In genomic region chr1:189921818-189922592, GRCm38 (mm10) we compare ENCODE assay signal across 8 mouse cellular contexts. TPM values are rescaled to one million over a fixed set of nuclear protein-coding genes. Genes with fewer than 3 reads are reported as not detected.
A peak's percentile ranks its signal among the peaks of the same experiment; 100 is the strongest.
DNase-seq lines count a peak whose midpoint lies in the region; ATAC-seq and TF ChIP-seq lines count a peak whose summit lies in the region.

Smyd2 (minus strand) TSS chr1:189922363.

- peak within 1 kb of the TSS; percentile 87 for H3K9ac ChIP-seq in embryonic facial prominence, embryonic 13.5 days
- H3K9ac ChIP-seq in heart, adult 2 months (ENCODE audit: low read depth, low read length), result peak within 1 kb of the TSS; percentile 98
- H3K9ac ChIP-seq in limb, embryonic 13.5 days, result peak within 1 kb of the TSS; percentile 86
- H3K9ac ChIP-seq in midbrain, embryonic 14.5 days (replicated peaks; ENCODE audit: low read length), result peak within 1 kb of the TSS; percentile 84

- ATAC-seq in embryonic facial prominence, embryonic 13.5 days (ENCODE audit: insufficient number of reproducible peaks, insufficient read depth, low FRiP score, low TSS enrichment, low read depth), result peak; percentile 76
- peak; percentile 88 for ATAC-seq in limb, embryonic 13.5 days (ENCODE audit: low FRiP score, low read depth)
- ATAC-seq in midbrain, embryonic 14.5 days (ENCODE audit: low FRiP score, low TSS enrichment), result peak; percentile 92

- H3K4me1 ChIP-seq in embryonic facial prominence, embryonic 13.5 days, result peaks cover 42% of the 10 kb centered on the region
- peaks cover 9% of the 10 kb centered on the region for H3K4me1 ChIP-seq in heart, adult 2 months (ENCODE audit: control insufficient read depth, insufficient read depth, low read length)
- H3K4me1 ChIP-seq in kidney, adult 2 months (ENCODE audit: control insufficient read depth, insufficient read depth, low read length), result peaks cover 5% of the 10 kb centered on the region; the same call in 1 of the 2 replicates
- H3K4me1 ChIP-seq in limb, embryonic 13.5 days, result peaks cover 35% of the 10 kb centered on the region
- peaks cover 16% of the 10 kb centered on the region; the same call in 1 of the 2 replicates for H3K4me1 ChIP-seq in midbrain, embryonic 14.5 days (ENCODE audit: control insufficient read depth, insufficient read depth, low read length)

- intact Hi-C loops in heart, adult 2 months (cut with DNase I), result no loop called here

- 0 out of 2 replicates have a peak, but pooled peaks cover 5% of the 10 kb centered on the region for H3K27me3 ChIP-seq in embryonic facial prominence, embryonic 13.5 days
- no peaks in the 10 kb centered on the region for H3K27me3 ChIP-seq in heart, adult 2 months (ENCODE audit: control insufficient read depth, insufficient read depth, low read length)
- H3K27me3 ChIP-seq in kidney, adult 2 months (replicated peaks; ENCODE audit: control insufficient read depth, insufficient read depth, low read length), result no peaks in the 10 kb centered on the region
- H3K27me3 ChIP-seq in limb, embryonic 13.5 days, result 0 out of 2 replicates have a peak, but pooled peaks cover 5% of the 10 kb centered on the region
- H3K27me3 ChIP-seq in midbrain, embryonic 14.5 days (ENCODE audit: control insufficient read depth, insufficient read depth, low read length), result no peaks in the 10 kb centered on the region

- no peaks in the 10 kb centered on the region for H3K36me3 ChIP-seq in embryonic facial prominence, embryonic 13.5 days
- H3K36me3 ChIP-seq in heart, adult 2 months (ENCODE audit: control insufficient read depth, insufficient read depth, low read length), result no peaks in the 10 kb centered on the region
- no peaks in the 10 kb centered on the region for H3K36me3 ChIP-seq in kidney, adult 2 months (ENCODE audit: control insufficient read depth, insufficient read depth, low read length)
- H3K36me3 ChIP-seq in limb, embryonic 13.5 days, result no peaks in the 10 kb centered on the region
- no peaks in the 10 kb centered on the region for H3K36me3 ChIP-seq in midbrain, embryonic 14.5 days (ENCODE audit: control insufficient read depth, insufficient read depth, low read length)

- peak within 1 kb of the TSS; percentile 68; the same call in 1 of the 2 replicates for H3K27ac ChIP-seq in embryonic facial prominence, embryonic 13.5 days
- peak within 1 kb of the TSS; percentile 88 for H3K27ac ChIP-seq in heart, adult 2 months
- peak within 1 kb of the TSS; percentile 4 for H3K27ac ChIP-seq in kidney, adult 2 months (ENCODE audit: insufficient read depth, low read depth, low read length)
- peak within 1 kb of the TSS; percentile 70; the same call in 1 of the 2 replicates for H3K27ac ChIP-seq in limb, embryonic 13.5 days
- H3K27ac ChIP-seq in midbrain, embryonic 14.5 days (replicated peaks; ENCODE audit: low read depth, low read length), result 0 out of 2 replicates have a peak within 1 kb of the TSS, but pooled peaks have one; percentile 13

- peak within 1 kb of the TSS; percentile 68 for H3K4me2 ChIP-seq in embryonic facial prominence, embryonic 13.5 days
- peak within 1 kb of the TSS; percentile 95 for H3K4me2 ChIP-seq in limb, embryonic 13.5 days (replicated peaks)
- H3K4me2 ChIP-seq in midbrain, embryonic 14.5 days (ENCODE audit: low read length), result peak within 1 kb of the TSS; percentile 98

- peak; percentile 70 for DNase-seq in 3T3-L1 (ENCODE audit: low read depth, low spot score)
- DNase-seq in adrenal gland, postnatal 36 days, result peak; percentile 87 to 91
- DNase-seq in heart, adult 2 months, result peak; percentile 82 to 87
- peak; percentile 86 for DNase-seq in kidney, adult 2 months
- DNase-seq in midbrain, embryonic 14.5 days, result peak; percentile 91
- peak; percentile 16 to 50 for DNase-seq in spleen, postnatal 10 days (ENCODE audit: low spot score in 2 of 2)

- no peak for TF ChIP-seq EP300 in heart, adult 2 months (IDR thresholded peaks at IDR 0.05; ENCODE audit: insufficient read depth, low read depth, low read length)

- peak; percentile 47; the same call in 1 of the 2 replicates for TF ChIP-seq POLR2A in heart, adult 2 months (IDR thresholded peaks at IDR 0.05; ENCODE audit: insufficient read depth, low read depth, low read length)
- TF ChIP-seq POLR2A in kidney, adult 2 months (IDR thresholded peaks at IDR 0.05; ENCODE audit: low read depth, low read length), result no peak

- whole genome bisulfite sequencing in embryonic facial prominence, embryonic 13.5 days, result under 1% methylated on average over 82 of the region's 90 CpGs
- WGBS in heart, adult 2 months, result under 1% methylated on average over 80 of the region's 90 CpGs
- WGBS in kidney, adult 2 months, result under 1% methylated on average over 89 of the region's 90 CpGs
- WGBS in limb, embryonic 13.5 days, result under 1% methylated on average over 66 of the region's 90 CpGs
- WGBS in midbrain, embryonic 14.5 days, result under 1% methylated on average over 66 of the region's 90 CpGs

- H3K79me2 ChIP-seq in heart, adult 2 months (replicated peaks; ENCODE audit: control insufficient read depth, insufficient read depth, low read length), result no peaks in the 10 kb centered on the region

- H3K4me3 ChIP-seq in embryonic facial prominence, embryonic 13.5 days, result peak within 1 kb of the TSS; percentile 80
- H3K4me3 ChIP-seq in heart, adult 2 months, result peak within 1 kb of the TSS; percentile 89
- H3K4me3 ChIP-seq in kidney, adult 2 months (ENCODE audit: insufficient read depth, low read depth, low read length), result peak within 1 kb of the TSS; percentile 68
- H3K4me3 ChIP-seq in limb, embryonic 13.5 days, result peak within 1 kb of the TSS; percentile 78
- peak within 1 kb of the TSS; percentile 68 for H3K4me3 ChIP-seq in midbrain, embryonic 14.5 days (replicated peaks; ENCODE audit: low read depth, low read length)

- no peaks in the 10 kb centered on the region for H3K9me3 ChIP-seq in embryonic facial prominence, embryonic 13.5 days
- no peaks in the 10 kb centered on the region for H3K9me3 ChIP-seq in limb, embryonic 13.5 days
- no peaks in the 10 kb centered on the region for H3K9me3 ChIP-seq in midbrain, embryonic 14.5 days (ENCODE audit: control insufficient read depth, low read length)

- TF ChIP-seq CTCF in heart, adult 2 months (IDR thresholded peaks at IDR 0.05), result peak; percentile 53
- 0 out of 2 replicates have a peak, but pooled peaks have one; percentile 3 for TF ChIP-seq CTCF in kidney, adult 2 months (conservative IDR thresholded peaks at IDR 0.05; ENCODE audit: insufficient read depth, insufficient read length, low read depth, low read length)

RNA-seq across cellular contexts. Expression of gene Smyd2, which starts in this region (rescaled TPM):
- 10 to 100 TPM; 76.7 to 81.8 TPM for total RNA-seq in adrenal gland, postnatal 36 days (2021)
- 93.3 and 98.4 TPM in 2 replicates for polyA plus RNA-seq in embryonic facial prominence, embryonic 13.5 days (2015; fragmentation: Nextera tagmentation; extraction: Ambion mirVana)
- total RNA-seq in heart, adult 2 months (2021), result 10 to 100 TPM; 81.5 to 99.2 TPM
- polyA plus RNA-seq in heart, adult 2 months (2012; rRNA removed), result 117 and 142 TPM in 2 replicates
- polyA plus RNA-seq in kidney, adult 2 months (2012; rRNA removed), result 42.8 and 46.3 TPM in 2 replicates
- 87.3 and 92.9 TPM in 2 replicates for polyA plus RNA-seq in limb, embryonic 13.5 days (2015; fragmentation: Nextera tagmentation; extraction: Ambion mirVana)
- polyA plus RNA-seq in midbrain, embryonic 14.5 days (2014; fragmentation: Nextera tagmentation; extraction: Ambion mirVana), result 63.9 and 69.5 TPM in 2 replicates

Comparison
In these comparisons a context has a peak if more than half of its experiments do, and no peak if none do; other contexts are left out.
1. Peak in every context shown above with its lines: DNase-seq, ATAC-seq, H3K4me3 ChIP-seq and H3K27ac ChIP-seq.
2. DNase-seq: peak in every context shown above with its lines; median percentile 91 in midbrain, embryonic 14.5 days; 89 in adrenal gland, postnatal 36 days; 86 in kidney, adult 2 months; 84 in heart, adult 2 months; 70 in 3T3-L1; 33 in spleen, postnatal 10 days.
3. H3K27ac ChIP-seq: peak in every context shown above with its lines; median percentile 88 in heart, adult 2 months; 70 in limb, embryonic 13.5 days; 68 in embryonic facial prominence, embryonic 13.5 days; 13 in midbrain, embryonic 14.5 days; 4 in kidney, adult 2 months.